Mouse (Mus musculus): ENCODE measurements around the gene Agap1. TPM values are rescaled to one million over a fixed set of nuclear protein-coding genes. Genes with fewer than 3 reads are reported as not detected.
A peak's percentile ranks its signal among the peaks of the same experiment; 100 is the strongest.

Agap1 gene
- polyA plus RNA-seq, 1 experiment from 2014 or later: 89.6 TPM

- Histone ChIP-seq H3K4me2 (ENCODE audit: low read length) (no peak overlapping the region), H3K4me3 (replicated peaks; ENCODE audit: low read depth, low read length) (no peak overlapping the region), H3K4me1 (ENCODE audit: control insufficient read depth, insufficient read depth, low read length) (peaks cover 23% of the 10 kb centered on the region), H3K9ac (replicated peaks; ENCODE audit: low read length) (no peak overlapping the region), H3K27ac (replicated peaks; ENCODE audit: low read depth, low read length) (no peak overlapping the region), H3K27me3 (ENCODE audit: control insufficient read depth, insufficient read depth, low read length) (no peaks in the 10 kb centered on the region), H3K9me3 (ENCODE audit: control insufficient read depth, low read length) (no peaks in the 10 kb centered on the region), H3K36me3 (ENCODE audit: control insufficient read depth, insufficient read depth, low read length) (peaks cover 34% of the 10 kb centered on the region)
- WGBS: 92% methylated on average over 6 of the region's 6 CpGs
- DNase-seq: no peak
- ATAC-seq (ENCODE audit: low FRiP score, low TSS enrichment): no peak
Measured at GRCm38 (mm10) chr1:89786793-89787192, 332.2 kb downstream of the Agap1 start.

DNA sequence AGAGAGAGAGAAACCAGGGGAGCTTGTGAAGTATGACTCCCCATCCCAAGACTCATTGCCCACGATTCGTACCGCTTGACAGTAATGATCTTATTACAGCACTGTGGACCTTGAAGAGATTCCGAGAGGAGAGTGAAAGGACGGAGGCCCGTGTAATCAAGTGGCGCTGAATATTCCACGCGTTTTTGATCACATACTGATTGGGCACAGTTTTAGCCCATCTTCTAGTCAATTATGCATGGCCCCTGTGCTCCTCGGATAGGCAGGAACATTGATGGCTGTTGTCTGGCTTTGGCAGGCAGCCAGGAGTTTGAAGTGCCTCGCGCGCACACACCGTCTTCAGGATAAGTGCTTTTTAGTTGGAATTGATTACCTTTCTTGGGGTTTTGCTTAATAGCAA, 344.1 kb downstream of the Agap1 start:
- DNase-seq (peak; percentile 81), ATAC-seq (ENCODE audit: low FRiP score, low TSS enrichment) (no peak; the same call in 1 of the 2 replicates)
- no peak overlapping the region for H3K9ac ChIP-seq (replicated peaks; ENCODE audit: low read length)
- no peak overlapping the region for H3K4me3 ChIP-seq (replicated peaks; ENCODE audit: low read depth, low read length)
- H3K27ac ChIP-seq (replicated peaks; ENCODE audit: low read depth, low read length): peak overlapping the region; percentile 21; the same call in 1 of the 2 replicates
- peaks cover 21% of the 10 kb centered on the region for H3K36me3 ChIP-seq (ENCODE audit: control insufficient read depth, insufficient read depth, low read length)
- WGBS: 25% methylated on average over 14 of the region's 14 CpGs
- no peaks in the 10 kb centered on the region for H3K9me3 ChIP-seq (ENCODE audit: control insufficient read depth, low read length)
- no peaks in the 10 kb centered on the region for H3K27me3 ChIP-seq (ENCODE audit: control insufficient read depth, insufficient read depth, low read length)
- H3K4me1 ChIP-seq (ENCODE audit: control insufficient read depth, insufficient read depth, low read length): peaks cover 15% of the 10 kb centered on the region; the same call in 1 of the 2 replicates
- no peak overlapping the region for H3K4me2 ChIP-seq (ENCODE audit: low read length)

- Histone ChIP-seq H3K9ac (replicated peaks; ENCODE audit: low read length) (no peak overlapping the region), H3K27ac (replicated peaks; ENCODE audit: low read depth, low read length) (no peak overlapping the region), H3K4me2 (ENCODE audit: low read length) (no peak overlapping the region), H3K27me3 (ENCODE audit: control insufficient read depth, insufficient read depth, low read length) (no peaks in the 10 kb centered on the region), H3K36me3 (ENCODE audit: control insufficient read depth, insufficient read depth, low read length) (0 out of 2 replicates have a peak, but pooled peaks cover 10% of the 10 kb centered on the region), H3K9me3 (ENCODE audit: control insufficient read depth, low read length) (no peaks in the 10 kb centered on the region), H3K4me1 (ENCODE audit: control insufficient read depth, insufficient read depth, low read length) (peaks cover 15% of the 10 kb centered on the region; the same call in 1 of the 2 replicates), H3K4me3 (replicated peaks; ENCODE audit: low read depth, low read length) (no peak overlapping the region)
- no peak for ATAC-seq (ENCODE audit: low FRiP score, low TSS enrichment)
- WGBS: 81% methylated on average over 5 of the region's 5 CpGs
- DNase-seq: no peak
Measured at GRCm38 (mm10) chr1:89801506-89801905, 346.9 kb downstream of the Agap1 start.

DNA sequence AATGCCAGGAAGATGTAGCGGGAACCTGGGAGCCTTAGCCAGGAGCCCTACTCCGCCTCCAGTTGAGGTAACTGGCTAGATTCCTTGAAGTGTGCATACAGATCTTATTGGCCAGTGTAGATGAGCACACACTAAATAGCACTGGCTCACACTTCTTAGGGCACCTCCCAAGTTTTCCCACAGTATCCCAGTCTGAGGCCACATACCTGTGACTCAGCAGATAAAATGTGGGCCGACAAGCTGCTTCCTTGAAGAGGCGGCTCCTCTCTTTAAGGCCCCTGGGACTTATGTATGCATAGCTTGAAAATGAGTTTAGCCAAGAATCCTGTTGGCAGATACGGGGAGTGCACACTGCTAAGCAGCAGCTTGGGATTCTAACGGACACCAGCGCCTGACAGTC, 350.4 kb downstream of the Agap1 start:
- no peaks in the 10 kb centered on the region for H3K27me3 ChIP-seq (ENCODE audit: control insufficient read depth, insufficient read depth, low read length)
- H3K4me1 ChIP-seq (ENCODE audit: control insufficient read depth, insufficient read depth, low read length): no peaks in the 10 kb centered on the region
- H3K4me2 ChIP-seq (ENCODE audit: low read length): no peak overlapping the region
- 0 out of 2 replicates have a peak, but pooled peaks cover 11% of the 10 kb centered on the region for H3K36me3 ChIP-seq (ENCODE audit: control insufficient read depth, insufficient read depth, low read length)
- H3K4me3 ChIP-seq (replicated peaks; ENCODE audit: low read depth, low read length): no peak overlapping the region
- no peak for ATAC-seq (ENCODE audit: low FRiP score, low TSS enrichment)
- no peak for DNase-seq
- H3K9ac ChIP-seq (replicated peaks; ENCODE audit: low read length): no peak overlapping the region
- 84% methylated on average over 7 of the region's 7 CpGs for WGBS
- no peaks in the 10 kb centered on the region for H3K9me3 ChIP-seq (ENCODE audit: control insufficient read depth, low read length)
- no peak overlapping the region for H3K27ac ChIP-seq (replicated peaks; ENCODE audit: low read depth, low read length)

DNA sequence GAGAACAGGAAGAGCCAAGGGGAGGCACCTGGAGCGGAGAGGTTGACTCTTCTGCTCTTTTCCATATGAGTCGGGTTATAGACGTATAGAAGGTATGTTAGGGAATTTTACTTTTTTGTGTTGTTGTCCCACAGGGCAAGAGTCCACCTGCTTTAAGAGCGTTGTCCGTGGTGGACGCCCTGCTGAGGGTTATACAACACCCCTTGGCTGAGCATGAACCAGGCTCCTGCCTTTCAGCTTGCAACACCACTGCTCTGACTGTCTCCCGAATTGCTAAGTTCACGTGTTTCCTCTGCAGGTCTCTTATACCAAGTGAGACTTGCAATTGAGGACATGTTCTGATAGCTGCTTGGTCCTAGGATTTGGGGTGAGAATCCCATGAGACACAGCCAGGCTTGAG, 358.2 kb downstream of the Agap1 start:
- no peaks in the 10 kb centered on the region for H3K36me3 ChIP-seq (ENCODE audit: control insufficient read depth, insufficient read depth, low read length)
- H3K9me3 ChIP-seq (ENCODE audit: control insufficient read depth, low read length): no peaks in the 10 kb centered on the region

GRCm38 (mm10) chr1:89816487-89817206, 362.0 kb downstream of the Agap1 start:
- H3K4me2 ChIP-seq (ENCODE audit: low read length): no peak overlapping the region
- H3K9ac ChIP-seq (replicated peaks; ENCODE audit: low read length): no peak overlapping the region
- no peaks in the 10 kb centered on the region for H3K4me1 ChIP-seq (ENCODE audit: control insufficient read depth, insufficient read depth, low read length)
- peak; percentile 42 for DNase-seq
- no peaks in the 10 kb centered on the region for H3K36me3 ChIP-seq (ENCODE audit: control insufficient read depth, insufficient read depth, low read length)
- no peak overlapping the region for H3K27ac ChIP-seq (replicated peaks; ENCODE audit: low read depth, low read length)
- no peaks in the 10 kb centered on the region for H3K9me3 ChIP-seq (ENCODE audit: control insufficient read depth, low read length)
- ATAC-seq (ENCODE audit: low FRiP score, low TSS enrichment): no peak
- WGBS: 52% methylated on average over 14 of the region's 14 CpGs
- H3K27me3 ChIP-seq (ENCODE audit: control insufficient read depth, insufficient read depth, low read length): no peaks in the 10 kb centered on the region
- H3K4me3 ChIP-seq (replicated peaks; ENCODE audit: low read depth, low read length): no peak overlapping the region

More for the DNA sequence above, 358.2 kb downstream of the Agap1 start:
- Histone ChIP-seq H3K4me1 (ENCODE audit: control insufficient read depth, insufficient read depth, low read length) (no peaks in the 10 kb centered on the region), H3K27ac (replicated peaks; ENCODE audit: low read depth, low read length) (no peak overlapping the region), H3K4me2 (ENCODE audit: low read length) (no peak overlapping the region), H3K27me3 (ENCODE audit: control insufficient read depth, insufficient read depth, low read length) (no peaks in the 10 kb centered on the region), H3K4me3 (replicated peaks; ENCODE audit: low read depth, low read length) (no peak overlapping the region), H3K9ac (replicated peaks; ENCODE audit: low read length) (no peak overlapping the region)
- ATAC-seq (ENCODE audit: low FRiP score, low TSS enrichment) (no peak), DNase-seq (no peak)
- WGBS: 95% methylated on average over 8 of the region's 8 CpGs

- peaks cover 11% of the 10 kb centered on the region for H3K4me1 ChIP-seq (ENCODE audit: control insufficient read depth, insufficient read depth, low read length)
- WGBS: 87% methylated on average over 4 of the region's 4 CpGs
- no peak overlapping the region for H3K4me2 ChIP-seq (ENCODE audit: low read length)
- no peaks in the 10 kb centered on the region for H3K27me3 ChIP-seq (ENCODE audit: control insufficient read depth, insufficient read depth, low read length)
- no peak overlapping the region for H3K27ac ChIP-seq (replicated peaks; ENCODE audit: low read depth, low read length)
- no peak overlapping the region for H3K9ac ChIP-seq (replicated peaks; ENCODE audit: low read length)
- DNase-seq: no peak
- no peak for ATAC-seq (ENCODE audit: low FRiP score, low TSS enrichment)
- H3K36me3 ChIP-seq (ENCODE audit: control insufficient read depth, insufficient read depth, low read length): no peaks in the 10 kb centered on the region
- H3K4me3 ChIP-seq (replicated peaks; ENCODE audit: low read depth, low read length): no peak overlapping the region
- H3K9me3 ChIP-seq (ENCODE audit: control insufficient read depth, low read length): no peaks in the 10 kb centered on the region
Measured at GRCm38 (mm10) chr1:89821822-89822221, 367.2 kb downstream of the Agap1 start.

GRCm38 (mm10) chr1:89822431-89822830, 367.8 kb downstream of the Agap1 start:
- no peak overlapping the region for H3K4me2 ChIP-seq (ENCODE audit: low read length)
- no peaks in the 10 kb centered on the region for H3K36me3 ChIP-seq (ENCODE audit: control insufficient read depth, insufficient read depth, low read length)
- H3K4me1 ChIP-seq (ENCODE audit: control insufficient read depth, insufficient read depth, low read length): peaks cover 11% of the 10 kb centered on the region
- WGBS: 89% methylated on average over 3 of the region's 3 CpGs
- DNase-seq: no peak
- H3K9ac ChIP-seq (replicated peaks; ENCODE audit: low read length): no peak overlapping the region
- no peaks in the 10 kb centered on the region for H3K9me3 ChIP-seq (ENCODE audit: control insufficient read depth, low read length)
- no peaks in the 10 kb centered on the region for H3K27me3 ChIP-seq (ENCODE audit: control insufficient read depth, insufficient read depth, low read length)
- no peak overlapping the region for H3K27ac ChIP-seq (replicated peaks; ENCODE audit: low read depth, low read length)
- no peak overlapping the region for H3K4me3 ChIP-seq (replicated peaks; ENCODE audit: low read depth, low read length)
- ATAC-seq (ENCODE audit: low FRiP score, low TSS enrichment): no peak

DNA sequence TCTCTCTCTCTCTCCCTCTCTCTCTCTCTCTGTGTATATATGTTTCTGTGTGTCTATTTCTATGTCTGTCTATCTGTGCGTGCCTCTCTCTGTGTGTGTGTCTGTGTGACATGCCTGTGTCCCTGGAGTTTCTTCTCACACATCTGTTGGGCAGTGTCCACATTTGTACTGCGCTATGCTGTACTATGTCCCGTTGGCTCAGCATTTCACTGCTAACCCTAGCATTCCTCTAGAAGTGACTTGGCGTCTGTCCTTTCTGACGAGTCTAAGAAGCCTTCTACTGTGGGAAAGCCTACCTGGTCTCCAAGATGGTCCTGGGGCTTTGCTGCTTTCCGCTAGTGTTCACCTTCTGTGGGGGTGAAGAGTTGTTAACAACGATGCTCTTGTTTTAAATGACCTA, 368.4 kb downstream of the Agap1 start:
- H3K9me3 ChIP-seq (ENCODE audit: control insufficient read depth, low read length): no peaks in the 10 kb centered on the region
- no peaks in the 10 kb centered on the region for H3K27me3 ChIP-seq (ENCODE audit: control insufficient read depth, insufficient read depth, low read length)
- ATAC-seq (ENCODE audit: low FRiP score, low TSS enrichment) (no peak), DNase-seq (no peak)
- H3K27ac ChIP-seq (replicated peaks; ENCODE audit: low read depth, low read length): no peak overlapping the region
- no peaks in the 10 kb centered on the region for H3K36me3 ChIP-seq (ENCODE audit: control insufficient read depth, insufficient read depth, low read length)
- no peak overlapping the region for H3K9ac ChIP-seq (replicated peaks; ENCODE audit: low read length)
- 90% methylated on average over 7 of the region's 7 CpGs for WGBS
- no peak overlapping the region for H3K4me3 ChIP-seq (replicated peaks; ENCODE audit: low read depth, low read length)
- peaks cover 11% of the 10 kb centered on the region for H3K4me1 ChIP-seq (ENCODE audit: control insufficient read depth, insufficient read depth, low read length)
- H3K4me2 ChIP-seq (ENCODE audit: low read length): no peak overlapping the region

Measured in midbrain, embryonic 14.5 days (tissue).